Mouse (Mus musculus) C2C12 (cell line): Measurements from ENCODE around the gene Faap100.

Source experiments
- CTCF ChIP-seq: IDR thresholded peaks from one replicate; pipeline ENCODE4 v1.5.1; 2011; ENCODE audit not compliant: control insufficient read depth, insufficient read depth, insufficient read length
- MYOD1 ChIP-seq: IDR thresholded peaks from one replicate; pipeline ENCODE4 v1.6.1; 2011; ENCODE audit warnings: low read depth; ENCODE audit not compliant: control insufficient read depth, insufficient read length
- MYOG ChIP-seq: IDR thresholded peaks from one replicate; pipeline ENCODE4 v1.6.1; 2011; ENCODE audit not compliant: control insufficient read depth, insufficient read length; ENCODE audit errors: extremely low read depth

- TF ChIP-seq CTCF (no peak), MYOG (no peak), MYOD1 (no peak)
Measured at GRCm38 (mm10) chr11:120387157-120387556, 8.6 kb upstream of the Faap100 start.
